Mouse (Mus musculus) midbrain, embryonic 11.5 days (tissue): ENCODE measurements around the gene Cntfr. TPM values are rescaled to one million over a fixed set of nuclear protein-coding genes. Genes with fewer than 3 reads are reported as not detected.
A peak's percentile ranks its signal among the peaks of the same experiment; 100 is the strongest.
"Not testable (repeated sequence)": the region's sequence is repeated elsewhere in the genome, so short reads cannot be mapped to it uniquely, and the experiment has no call there.

Experiments used
- ATAC-seq: fragments of 200-750 bp; cut with Nextera tagmentation; 2 replicates; pipeline ENCODE4 v1.8.0; 2017; ENCODE audit warnings: moderate TSS enrichment, moderate library complexity; ENCODE audit not compliant: low FRiP score
- DNase-seq: peaks from one replicate; pipeline ENCODE4 v3.0.0; 2015; ENCODE audit warnings: low spot score; ENCODE audit errors: missing footprints
- H3K27ac ChIP-seq: fragments of 300-500 bp; sonication (generic); 2 replicates; pipeline ENCODE4 v1.5.1; 2014; ENCODE audit warnings: low read depth, low read length
- H3K27me3 ChIP-seq: fragments of 300-500 bp; sonication (generic); 2 replicates; pipeline ENCODE4 v1.6.1; 2014; ENCODE audit warnings: mild to moderate bottlenecking, low read length, moderate library complexity, mixed read lengths; ENCODE audit not compliant: control insufficient read depth, insufficient read depth
- H3K36me3 ChIP-seq: fragments of 300-500 bp; sonication (generic); 2 replicates; pipeline ENCODE4 v1.6.1; 2014; ENCODE audit warnings: mild to moderate bottlenecking, low read length, moderate library complexity, mixed read lengths; ENCODE audit not compliant: control insufficient read depth, insufficient read depth
- H3K4me1 ChIP-seq: fragments of 300-500 bp; sonication (generic); 2 replicates; pipeline ENCODE4 v1.6.1; 2014; ENCODE audit warnings: low read length; ENCODE audit not compliant: control insufficient read depth, insufficient read depth
- H3K4me2 ChIP-seq: fragments of 300-500 bp; sonication (generic); 2 replicates; pipeline ENCODE4 v1.6.1; 2014; ENCODE audit warnings: mild to moderate bottlenecking, moderate library complexity
- H3K4me3 ChIP-seq: fragments of 300-500 bp; sonication (generic); 2 replicates; pipeline ENCODE4 v1.5.1; 2014; ENCODE audit warnings: low read depth, low read length
- H3K9ac ChIP-seq: fragments of 300-500 bp; sonication (generic); 2 replicates; pipeline ENCODE4 v1.6.1; 2014; ENCODE audit warnings: low read length
- H3K9me3 ChIP-seq: fragments of 300-500 bp; sonication (generic); 2 replicates; pipeline ENCODE4 v1.6.1; 2016; ENCODE audit warnings: low read length; ENCODE audit not compliant: control insufficient read depth
- WGBS: fragments of 180-500 bp; shearing (Covaris S2); extraction: QIAGEN DNeasy Blood & Tissue Kit; methylation state at CpG from one replicate; pipeline ENCODE4 v1.1.7; 2014; 5-methylcytosine and 5-hydroxymethylcytosine counted together
- polyA plus RNA-seq: library from polyadenylated mRNA; unstranded; fragments of >200 nt; fragmentation: Nextera tagmentation; extraction: Ambion mirVana; gene quantifications from 2 replicates; pipeline ENCODE4 v1.2.1, GENCODE M21; 2014

The Cntfr gene
- polyA plus RNA-seq, 1 experiment from 2014 or later = 33.8 TPM

GRCm38 (mm10) chr4:41700224-41700623 is 3.3 kb upstream of the Cntfr start:
- ATAC-seq = not testable (repeated sequence)
- WGBS = 67% methylated on average over 1 of the region's 8 CpGs

GRCm38 (mm10) chr4:41699783-41700182 is 2.9 kb upstream of the Cntfr start, which contains the start of gene Il11ra1:
TSS of gene Il11ra1 (plus strand) at chr4:41699989.
- not testable (repeated sequence) for H3K9me3 ChIP-seq, H3K36me3 ChIP-seq, H3K9ac ChIP-seq, H3K4me3 ChIP-seq, H3K4me2 ChIP-seq, H3K27ac ChIP-seq, H3K4me1 ChIP-seq, DNase-seq, H3K27me3 ChIP-seq, ATAC-seq
- WGBS = 89% methylated on average over 9 of the region's 10 CpGs

More at GRCm38 (mm10) chr4:41700224-41700623, 3.3 kb upstream of the Cntfr start:
- H3K27me3 ChIP-seq, H3K9me3 ChIP-seq, H3K4me1 ChIP-seq, H3K36me3 ChIP-seq, H3K4me2 ChIP-seq, H3K9ac ChIP-seq, DNase-seq, H3K4me3 ChIP-seq, H3K27ac ChIP-seq: not testable (repeated sequence)

GRCm38 (mm10) chr4:41698421-41699016 is 1.6 kb upstream of the Cntfr start:
- H3K4me3 ChIP-seq, H3K36me3 ChIP-seq, H3K9ac ChIP-seq, H3K27ac ChIP-seq, H3K4me2 ChIP-seq, H3K27me3 ChIP-seq, ATAC-seq, H3K9me3 ChIP-seq, H3K4me1 ChIP-seq: not testable (repeated sequence)
- DNase-seq = peak; percentile 80
- WGBS = 7% methylated on average over 20 of the region's 32 CpGs

DNA sequence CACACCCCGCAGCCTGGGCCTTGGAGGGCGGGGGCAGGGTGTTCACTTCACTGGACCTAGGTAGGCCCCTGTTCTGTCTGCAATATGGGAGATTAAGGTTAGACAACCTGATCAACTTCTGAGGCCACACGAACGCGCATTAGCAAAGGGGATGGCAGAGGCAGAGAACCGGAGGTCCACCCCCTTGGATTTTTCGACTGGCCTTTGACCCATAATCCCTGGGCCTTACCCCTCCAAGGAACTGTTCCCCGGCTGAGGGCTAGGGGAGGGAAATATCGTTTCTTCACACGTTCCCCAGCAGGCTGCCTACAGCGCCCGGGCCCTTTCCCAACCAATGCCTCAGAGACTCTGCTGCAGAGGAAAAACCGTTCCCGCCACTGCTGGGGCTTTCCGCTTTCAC is 437 bp downstream of the Cntfr start:
- H3K27ac ChIP-seq, H3K4me3 ChIP-seq: not testable (repeated sequence)
- DNase-seq = peak; percentile 84

GRCm38 (mm10) chr4:41695800-41696199 is 1.1 kb downstream of the Cntfr start:
- not testable (repeated sequence) for ATAC-seq, H3K9ac ChIP-seq, H3K36me3 ChIP-seq, H3K27me3 ChIP-seq, H3K4me1 ChIP-seq, H3K4me3 ChIP-seq, H3K27ac ChIP-seq, H3K9me3 ChIP-seq
- peak overlapping the region; percentile 34; the same call in 1 of the 2 replicates for H3K4me2 ChIP-seq
- peak; percentile 80 for DNase-seq
- WGBS = 2% methylated on average over 11 of the region's 38 CpGs

More for the DNA sequence above, 437 bp downstream of the Cntfr start:
- ATAC-seq, H3K36me3 ChIP-seq, H3K9ac ChIP-seq, H3K4me2 ChIP-seq, H3K9me3 ChIP-seq, H3K4me1 ChIP-seq, H3K27me3 ChIP-seq: not testable (repeated sequence)
- under 1% methylated on average over 12 of the region's 15 CpGs for WGBS

GRCm38 (mm10) chr4:41693511-41693910 is 3.4 kb downstream of the Cntfr start:
- 0% methylated on average over 4 of the region's 4 CpGs for WGBS
- H3K36me3 ChIP-seq, H3K27me3 ChIP-seq, ATAC-seq, H3K9ac ChIP-seq, H3K27ac ChIP-seq, H3K4me1 ChIP-seq, H3K9me3 ChIP-seq: not testable (repeated sequence)
- peak overlapping the region; percentile 19; the same call in 1 of the 2 replicates for H3K4me3 ChIP-seq
- H3K4me2 ChIP-seq = peak overlapping the region; percentile 39
- peak; percentile 84 for DNase-seq

DNA sequence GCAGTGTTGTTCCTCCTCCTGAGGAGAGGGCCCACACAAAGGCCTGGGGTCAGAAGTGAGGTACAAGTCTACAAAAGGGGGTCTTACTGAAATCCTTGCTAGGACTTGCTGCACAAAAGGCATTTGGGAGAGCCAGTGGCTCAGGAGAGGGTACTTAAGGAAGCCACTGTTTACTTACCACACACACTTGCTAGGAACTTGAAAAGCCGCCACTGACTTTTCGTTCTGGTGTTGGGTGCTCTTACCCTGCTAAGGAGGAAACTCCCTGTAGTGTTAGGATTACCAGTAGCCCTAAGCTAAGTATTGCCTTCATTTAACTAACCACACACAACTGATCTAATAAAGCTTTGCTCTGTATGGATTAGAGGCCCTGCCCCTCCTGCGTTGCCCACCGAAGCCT is 6.9 kb downstream of the Cntfr start:
- H3K4me2 ChIP-seq, H3K9me3 ChIP-seq, DNase-seq, H3K36me3 ChIP-seq, H3K27me3 ChIP-seq, H3K27ac ChIP-seq, H3K4me3 ChIP-seq, H3K9ac ChIP-seq, ATAC-seq, H3K4me1 ChIP-seq: not testable (repeated sequence)
- WGBS = no CpG with 5 or more reads among the region's 4 CpGs

DNA sequence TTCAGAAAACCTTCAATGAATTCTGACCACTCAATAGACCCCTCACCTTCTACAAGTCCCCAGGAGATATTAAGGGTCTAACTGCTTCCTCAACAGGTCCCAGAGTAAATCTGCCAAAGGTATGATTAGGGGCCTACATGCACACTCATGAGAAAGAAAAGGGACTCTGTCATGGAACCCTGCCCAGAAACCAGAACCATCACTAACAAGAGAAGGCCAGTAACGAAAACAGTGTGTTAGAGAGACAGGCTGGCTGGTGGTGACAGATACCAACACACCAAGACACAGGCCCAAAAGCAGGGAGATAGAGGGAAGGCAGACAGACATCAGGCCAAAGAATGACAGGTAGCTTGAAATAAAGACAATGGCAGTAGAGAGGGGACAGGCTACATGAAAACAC is 8.3 kb downstream of the Cntfr start:
- H3K4me2 ChIP-seq, H3K9ac ChIP-seq, H3K9me3 ChIP-seq, H3K27ac ChIP-seq, H3K4me3 ChIP-seq, H3K4me1 ChIP-seq, ATAC-seq, DNase-seq, H3K36me3 ChIP-seq, H3K27me3 ChIP-seq: not testable (repeated sequence)
- 58% methylated on average over 1 of the region's 1 CpGs for WGBS

GRCm38 (mm10) chr4:41685882-41686492 is 10.9 kb downstream of the Cntfr start:
- H3K27me3 ChIP-seq, H3K9me3 ChIP-seq, H3K4me2 ChIP-seq, H3K9ac ChIP-seq, H3K36me3 ChIP-seq, H3K4me3 ChIP-seq: not testable (repeated sequence)
- peak; percentile 63 for ATAC-seq
- peak; percentile 96 for DNase-seq
- H3K4me1 ChIP-seq = peaks cover 18% of the 10 kb centered on the region
- WGBS = 9% methylated on average over 8 of the region's 10 CpGs
- H3K27ac ChIP-seq = peak overlapping the region; percentile 80
